Mouse (Mus musculus): ENCODE data around the gene C5ar2. TPM values are rescaled to one million over a fixed set of nuclear protein-coding genes. Genes with fewer than 3 reads are reported as not detected.

The C5ar2 gene
- polyA plus RNA-seq (2012; rRNA removed): 1.1 and 1.3 TPM in 2 replicates

DNA sequence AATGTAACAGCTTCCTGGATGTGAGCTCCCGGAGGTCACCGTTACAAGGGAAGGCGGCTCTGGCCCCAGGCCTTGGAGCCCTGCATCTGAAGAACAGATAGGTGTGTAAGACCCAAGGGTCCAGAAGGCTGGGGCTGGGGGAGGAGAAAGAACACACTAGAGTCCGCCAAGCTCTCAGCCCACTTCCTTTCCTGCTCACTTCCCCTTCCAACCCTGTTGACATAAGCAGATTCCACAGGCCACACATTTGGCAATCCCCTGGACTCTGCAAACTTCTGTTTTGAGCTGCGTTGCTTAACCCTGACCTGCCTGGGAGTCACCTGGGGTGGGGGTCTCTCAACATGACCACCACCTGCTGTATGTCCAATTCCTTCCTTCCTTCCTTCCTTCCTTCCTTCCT is at the start of gene C5ar2:
Gene C5ar2 (minus strand): TSS at position 88 of the 400 bp plus-strand sequence.

DNA sequence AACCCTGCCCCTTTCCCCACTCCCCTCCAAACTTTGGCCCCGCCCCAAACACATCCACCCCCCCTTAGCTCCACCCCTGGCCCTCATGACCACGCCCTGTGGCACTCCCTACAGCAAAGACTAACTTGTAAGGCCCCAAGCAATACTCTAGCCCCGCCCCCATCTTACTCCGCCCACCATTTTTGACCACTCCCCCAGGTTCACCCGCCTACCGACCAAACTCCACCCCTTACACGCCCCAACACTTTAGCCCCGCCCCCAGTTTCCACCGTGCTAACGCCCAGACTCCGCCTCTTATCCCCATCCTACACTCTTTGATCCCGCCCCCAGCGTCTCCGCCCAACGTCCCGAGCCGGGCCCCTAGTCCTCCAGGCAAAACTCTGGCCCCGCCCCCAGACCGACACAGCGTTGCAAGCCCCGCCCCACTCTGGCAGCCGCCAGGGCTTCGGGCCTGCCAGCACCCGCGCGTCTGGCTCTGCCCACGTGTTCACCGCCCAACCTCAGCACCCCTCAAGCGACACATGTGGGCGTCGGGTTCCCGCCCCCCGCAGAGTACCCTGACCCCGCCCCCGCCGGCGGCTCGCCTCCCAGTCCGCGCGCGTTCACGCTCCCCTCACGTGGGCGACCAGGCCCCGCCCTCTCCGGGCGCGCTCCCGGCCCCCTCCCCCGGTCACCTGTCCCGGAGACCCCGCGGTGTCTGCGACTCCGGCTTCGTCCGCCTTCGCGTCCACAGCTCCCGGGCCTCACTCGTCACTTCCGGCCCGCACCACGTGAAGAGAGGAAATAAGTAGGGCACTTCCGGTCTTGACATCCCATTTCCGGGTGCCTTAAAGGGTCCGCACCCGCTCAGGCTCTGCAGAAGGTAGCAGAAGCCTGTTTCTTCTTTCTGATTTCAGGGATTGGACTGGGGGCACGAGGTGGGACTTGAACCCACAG is 42.3 kb upstream of the C5ar2 start, which contains the start of gene Ccdc9:
Gene Ccdc9 (minus strand): TSS at position 770 of the 936 bp plus-strand sequence.

DNA sequence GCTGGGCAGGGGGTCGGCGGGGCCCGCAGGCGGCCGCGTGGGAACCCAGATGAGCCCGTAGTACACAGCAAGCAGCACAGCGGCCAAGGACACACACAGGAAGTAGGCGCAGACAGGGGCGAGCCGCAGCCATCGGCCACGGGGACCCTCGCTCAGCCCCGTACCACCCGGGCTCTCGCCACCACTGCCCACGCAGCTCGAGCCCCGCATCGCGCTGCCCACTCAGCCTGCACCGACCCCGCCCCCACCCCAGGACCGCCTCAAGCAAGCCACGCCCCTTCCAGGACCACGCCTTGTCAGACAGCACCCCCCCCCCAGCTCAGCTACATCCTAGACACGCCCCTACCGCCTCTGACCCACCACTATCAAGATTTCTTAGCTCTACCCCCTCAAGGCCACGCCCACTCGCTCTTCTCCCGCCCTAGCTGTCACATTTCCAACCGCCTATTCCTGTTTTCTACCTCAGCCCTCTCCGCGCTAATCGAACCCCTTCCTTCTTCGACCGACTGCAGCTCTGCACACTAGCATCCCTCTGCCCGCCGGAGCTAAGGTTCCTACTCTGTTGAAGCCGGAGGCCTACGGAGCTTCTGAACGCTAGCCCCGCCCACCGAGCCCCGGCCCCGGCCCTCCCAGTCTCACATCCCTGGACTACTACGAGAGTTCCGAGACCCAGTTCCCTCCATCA is 29.3 kb upstream of the C5ar2 start, which contains the start of gene Inafm1:
Gene Inafm1 (minus strand): TSS at position 537 of the 685 bp plus-strand sequence.

DNA sequence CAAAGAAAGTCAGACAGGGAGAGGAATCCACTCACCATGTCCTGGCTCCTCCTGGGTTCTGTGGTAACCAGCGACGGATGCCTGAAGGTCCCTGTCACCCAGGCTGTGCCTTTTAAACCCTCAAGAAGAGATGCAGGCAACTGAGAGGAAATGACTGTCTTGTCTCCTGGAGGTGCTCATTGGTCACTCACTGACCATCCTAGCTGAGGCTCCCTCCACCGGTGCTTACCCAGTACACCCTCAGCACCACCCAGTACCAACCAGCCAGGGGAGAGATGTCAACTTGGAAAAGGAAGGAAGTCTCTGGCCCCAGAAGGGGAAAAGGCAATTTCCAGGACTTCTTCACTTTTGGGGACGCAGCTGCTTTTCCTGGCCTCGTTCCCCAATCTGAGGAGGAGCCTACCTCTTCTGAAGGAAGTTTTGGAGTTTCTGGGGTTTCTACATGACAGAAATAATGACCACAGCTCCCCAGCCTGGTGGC is 15.2 kb upstream of the C5ar2 start, which contains the start of gene C5ar1:
Gene C5ar1 (minus strand): TSS at position 431 of the 481 bp plus-strand sequence.

DNA sequence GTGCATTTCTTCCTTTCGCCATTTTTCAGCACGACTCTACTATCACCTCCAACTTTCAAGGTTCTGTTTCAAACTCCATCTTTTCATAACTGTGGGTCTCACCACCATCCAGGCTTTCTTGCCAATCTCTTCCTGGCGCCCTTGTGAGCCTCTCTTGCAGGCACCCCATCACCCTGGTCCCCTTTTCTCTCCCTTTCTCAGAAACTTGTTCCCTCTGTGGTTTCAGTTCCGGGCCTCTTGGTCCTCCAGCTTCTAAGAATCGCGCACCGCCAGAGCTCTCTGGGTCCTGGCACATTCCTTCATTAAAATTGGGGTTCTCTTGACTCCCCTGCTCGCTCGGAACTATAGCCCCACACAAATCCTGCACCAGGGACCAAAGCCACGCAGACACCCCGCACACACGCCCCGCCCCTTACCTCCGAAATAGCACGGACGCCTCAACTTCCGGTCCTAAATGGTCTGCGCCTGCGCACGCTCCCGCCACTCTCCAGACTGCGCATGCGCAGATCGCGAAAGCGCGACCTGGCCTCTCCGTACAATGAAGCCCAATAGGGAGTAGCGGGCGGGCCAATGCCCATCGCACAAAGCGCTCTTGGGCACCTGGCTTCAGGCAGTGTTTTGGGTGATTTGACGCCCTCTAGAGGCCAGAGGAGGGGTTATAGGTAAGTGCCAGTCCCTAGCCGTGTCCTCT is 22.2 kb downstream of the C5ar2 start, which contains the start of gene Dhx34:
Gene Dhx34 (minus strand): TSS at position 456 of the 691 bp plus-strand sequence.

Other genes starting within 250 kb of the C5ar2 start
- gene Bicra, start 196.2 kb downstream of the C5ar2 start, polyA plus RNA-seq (2012; rRNA removed): 1.3 and 1.5 TPM in 2 replicates
- gene Zfp541, start 182.3 kb downstream of the C5ar2 start, polyA plus RNA-seq (2012; rRNA removed): 0.02 TPM in 2 replicates
- 90.9 and 104 TPM in 2 replicates for gene Napa, start 145.7 kb downstream of the C5ar2 start, polyA plus RNA-seq (2012; rRNA removed)
- 7.6 and 8.8 TPM in 2 replicates for gene Kptn, start 124.3 kb downstream of the C5ar2 start, polyA plus RNA-seq (2012; rRNA removed)
- 0.01 and 0.05 TPM in 2 replicates for gene Slc8a2, start 114.3 kb downstream of the C5ar2 start, polyA plus RNA-seq (2012; rRNA removed)
- 2.1 and 2.2 TPM in 2 replicates for gene Meis3, start 69.1 kb downstream of the C5ar2 start, polyA plus RNA-seq (2012; rRNA removed)
- 4.4 and 4.9 TPM in 2 replicates for gene Dhx34, start 22.1 kb downstream of the C5ar2 start, polyA plus RNA-seq (2012; rRNA removed)
- 7.0 and 8.5 TPM in 2 replicates for gene C5ar1, start 15.4 kb upstream of the C5ar2 start, polyA plus RNA-seq (2012; rRNA removed)
- 7.0 and 8.5 TPM in 2 replicates for gene Inafm1, start 29.5 kb upstream of the C5ar2 start, polyA plus RNA-seq (2012; rRNA removed)
- gene Ccdc9, start 42.6 kb upstream of the C5ar2 start, polyA plus RNA-seq (2012; rRNA removed): 21.0 and 23.8 TPM in 2 replicates
- gene Bbc3, start 64.2 kb upstream of the C5ar2 start, polyA plus RNA-seq (2012; rRNA removed): 3.8 and 4.3 TPM in 2 replicates
- 34.6 and 36.3 TPM in 2 replicates for gene Sae1, start 143.7 kb upstream of the C5ar2 start, polyA plus RNA-seq (2012; rRNA removed)
- 8.5 and 12.1 TPM in 2 replicates for gene Zc3h4, start 156.8 kb upstream of the C5ar2 start, polyA plus RNA-seq (2012; rRNA removed)
- 22.2 TPM in 2 replicates for gene Tmem160, start 208.6 kb upstream of the C5ar2 start, polyA plus RNA-seq (2012; rRNA removed)
- gene Npas1, start 233.6 kb upstream of the C5ar2 start, polyA plus RNA-seq (2012; rRNA removed): not detected in 2 replicates

Measured in liver, embryonic 18 days (tissue).